Mouse (Mus musculus) brain, embryonic 14.5 days (tissue): Measurements from ENCODE around the gene Fzd4.

Experiments
- CTCF ChIP-seq: fragments of 200-500 bp; IDR thresholded peaks from 2 replicates; pipeline ENCODE4 v1.5.1; 2012; ENCODE audit warnings: inconsistent platforms, mild to moderate bottlenecking, moderate library complexity, borderline replicate concordance; ENCODE audit not compliant: insufficient read depth, insufficient read length; ENCODE audit errors: extremely low read depth
- POLR2A ChIP-seq: fragments of 200-500 bp; IDR thresholded peaks from 2 replicates; pipeline ENCODE4 v1.6.1; 2012; ENCODE audit warnings: mild to moderate bottlenecking, inconsistent platforms, borderline replicate concordance; ENCODE audit not compliant: poor library complexity, insufficient read depth, insufficient read length, severe bottlenecking; ENCODE audit errors: extremely low read depth

- TF ChIP-seq CTCF (no peak), POLR2A (no peak)
Measured at GRCm38 (mm10) chr7:89396386-89396785, 7.8 kb upstream of the Fzd4 start.
